Mouse (Mus musculus) heart, embryonic 11.5 days (tissue): ENCODE data around the gene Skint11. TPM values are rescaled to one million over a fixed set of nuclear protein-coding genes. Genes with fewer than 3 reads are reported as not detected.
"Not testable (repeated sequence)": the region's sequence is repeated elsewhere in the genome, so short reads cannot be mapped to it uniquely, and the experiment has no call there.

Experiments used
- ATAC-seq: fragments of 200-750 bp; cut with Nextera tagmentation; replicated peaks from 2 replicates; pipeline ENCODE4 v1.8.0; 2017; ENCODE audit warnings: moderate library complexity; ENCODE audit not compliant: insufficient number of reproducible peaks, low FRiP score, low TSS enrichment
- H3K27ac ChIP-seq: fragments of 300-500 bp; sonication (generic); 2 replicates; pipeline ENCODE4 v1.5.1; 2014; ENCODE audit warnings: mild to moderate bottlenecking, low read depth, low read length
- H3K27me3 ChIP-seq: fragments of 300-500 bp; sonication (generic); 2 replicates; pipeline ENCODE4 v1.6.1; 2014; ENCODE audit warnings: mild to moderate bottlenecking, low read length, mixed read lengths; ENCODE audit not compliant: control insufficient read depth, insufficient read depth
- H3K36me3 ChIP-seq: fragments of 300-500 bp; sonication (generic); 2 replicates; pipeline ENCODE4 v1.6.1; 2014; ENCODE audit warnings: mild to moderate bottlenecking, low read length, moderate library complexity, mixed read lengths; ENCODE audit not compliant: control insufficient read depth, insufficient read depth
- H3K4me1 ChIP-seq: fragments of 300-500 bp; sonication (generic); 2 replicates; pipeline ENCODE4 v1.6.1; 2014; ENCODE audit warnings: low read length; ENCODE audit not compliant: control insufficient read depth, insufficient read depth
- H3K4me2 ChIP-seq: fragments of 300-500 bp; sonication (generic); 2 replicates; pipeline ENCODE4 v1.6.1; 2014; ENCODE audit warnings: mild to moderate bottlenecking, moderate library complexity
- H3K4me3 ChIP-seq: fragments of 300-500 bp; sonication (generic); 2 replicates; pipeline ENCODE4 v1.5.1; 2014; ENCODE audit warnings: low read depth, low read length
- H3K9ac ChIP-seq: fragments of 300-500 bp; sonication (generic); 2 replicates; pipeline ENCODE4 v1.6.1; 2014; ENCODE audit warnings: mild to moderate bottlenecking, low read depth, low read length, moderate library complexity
- H3K9me3 ChIP-seq: fragments of 300-500 bp; sonication (generic); replicated peaks from 2 replicates; pipeline ENCODE4 v1.6.1; 2016; ENCODE audit warnings: low read length; ENCODE audit not compliant: control insufficient read depth
- WGBS: fragments of 180-500 bp; shearing (Covaris S2); extraction: QIAGEN DNeasy Blood & Tissue Kit; methylation state at CpG from one replicate; pipeline ENCODE4 v1.1.7; 2014; ENCODE audit not compliant: insufficient replicate concordance; 5-methylcytosine and 5-hydroxymethylcytosine counted together
- polyA plus RNA-seq: library from polyadenylated mRNA; unstranded; fragments of >200 nt; fragmentation: Nextera tagmentation; extraction: Ambion mirVana; gene quantifications from 2 replicates; pipeline ENCODE4 v1.2.1, GENCODE M21; 2014

Gene Skint11
- polyA plus RNA-seq, result not detected in 2 replicates

DNA sequence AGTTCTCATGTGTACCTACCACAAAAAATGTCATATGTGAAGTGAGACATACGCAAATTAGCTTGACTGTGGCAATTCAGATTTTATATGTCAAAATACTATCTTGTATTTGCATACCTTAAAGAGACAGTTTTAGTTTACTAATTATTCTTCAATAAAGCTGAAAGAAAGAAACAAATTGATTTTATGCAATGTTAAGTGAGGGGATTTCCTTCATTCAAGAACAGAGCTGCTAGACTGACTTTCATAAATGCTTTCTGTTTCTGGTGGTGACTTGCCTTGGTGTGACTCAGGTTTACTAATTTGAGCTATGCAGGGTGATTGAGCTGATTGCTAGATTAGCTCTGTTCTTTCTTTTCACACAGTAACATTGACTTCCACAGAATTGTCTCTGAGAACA lies at the start of gene Skint11:
Gene Skint11, plus strand, starts transcription at position 301 of the 400 bp plus-strand sequence.
- no peak within 1 kb of the TSS for H3K4me2 ChIP-seq
- H3K9me3 ChIP-seq, result no peaks in the 10 kb centered on the region
- no peak within 1 kb of the TSS for H3K4me3 ChIP-seq
- WGBS, result 82% methylated on average over 1 of the region's 1 CpGs
- no peaks in the 10 kb centered on the region for H3K27me3 ChIP-seq
- no peak within 1 kb of the TSS for H3K27ac ChIP-seq
- no peaks in the 10 kb centered on the region for H3K4me1 ChIP-seq
- ATAC-seq, result no peak
- no peaks in the 10 kb centered on the region for H3K36me3 ChIP-seq
- H3K9ac ChIP-seq, result no peak within 1 kb of the TSS

DNA sequence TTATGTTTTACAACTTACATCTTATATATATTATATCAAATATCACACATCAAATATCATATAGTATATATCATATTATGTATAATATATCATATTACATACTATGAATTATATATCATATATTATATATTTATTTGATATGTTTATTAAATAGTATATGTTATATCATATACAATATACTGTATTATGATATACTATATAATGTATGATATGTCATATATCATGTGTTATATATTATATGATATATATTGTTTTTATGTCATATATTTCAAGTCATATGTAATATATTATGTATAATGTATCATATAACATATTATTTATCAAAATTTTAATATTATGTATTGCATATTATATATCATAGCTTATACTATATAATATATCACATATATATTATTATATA lies 2.0 kb upstream of the Skint11 start:
- Histone ChIP-seq H3K9ac (no peak overlapping the region), H3K36me3 (no peaks in the 10 kb centered on the region), H3K27me3 (no peaks in the 10 kb centered on the region), H3K9me3 (no peaks in the 10 kb centered on the region), H3K4me3 (no peak overlapping the region), H3K4me1 (no peaks in the 10 kb centered on the region), H3K4me2 (no peak overlapping the region), H3K27ac (no peak overlapping the region)
- ATAC-seq, result peak; percentile 26; the same call in 1 of the 2 replicates

DNA sequence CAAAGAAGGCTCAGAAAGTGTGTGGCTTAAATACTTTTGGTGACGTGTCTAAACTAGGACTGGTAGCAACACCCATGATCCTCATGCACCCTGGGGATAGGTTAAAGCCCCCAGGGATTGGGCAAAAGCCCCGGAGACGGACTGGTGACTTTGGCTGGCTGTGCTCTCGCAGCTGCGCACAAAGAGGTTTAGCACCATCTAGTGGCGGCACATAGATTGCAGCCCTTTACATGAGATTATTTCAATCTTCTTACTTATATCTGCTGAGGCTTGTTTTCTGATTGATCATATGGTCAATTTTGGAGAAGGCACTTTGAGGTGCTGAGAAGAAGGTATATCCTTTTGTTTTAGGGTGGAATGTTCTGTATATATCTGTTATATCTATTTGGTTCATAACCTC lies 9.7 kb downstream of the Skint11 start:
- not testable (repeated sequence) for H3K36me3 ChIP-seq, H3K27ac ChIP-seq, H3K4me2 ChIP-seq, ATAC-seq, H3K4me1 ChIP-seq, H3K27me3 ChIP-seq, H3K9me3 ChIP-seq, H3K9ac ChIP-seq, H3K4me3 ChIP-seq
- WGBS, result 12% methylated on average over 5 of the region's 6 CpGs

DNA sequence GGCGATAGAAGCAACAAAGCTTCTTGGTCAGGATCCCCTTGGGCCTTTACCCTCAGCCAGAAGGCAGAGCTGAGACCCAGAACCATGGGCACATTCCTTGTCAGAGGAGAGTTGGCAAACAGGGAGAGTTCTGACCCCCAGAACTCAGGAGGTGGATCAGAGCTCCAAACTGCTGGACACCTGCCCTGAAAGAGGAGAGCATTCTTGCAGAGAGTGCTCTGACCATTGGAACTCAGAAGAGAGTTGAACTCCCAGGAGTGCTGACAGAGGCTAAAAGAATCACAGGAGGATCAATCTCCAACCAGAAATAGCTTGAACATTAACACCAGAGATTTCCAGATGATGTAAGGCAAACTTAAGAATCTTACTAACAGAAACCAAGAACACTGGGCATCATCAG lies 93.7 kb downstream of the Skint11 start:
- WGBS, result 52% methylated on average over 1 of the region's 1 CpGs
- H3K4me2 ChIP-seq, H3K4me1 ChIP-seq, ATAC-seq, H3K9me3 ChIP-seq, H3K27me3 ChIP-seq, H3K9ac ChIP-seq, H3K27ac ChIP-seq, H3K36me3 ChIP-seq, H3K4me3 ChIP-seq: not testable (repeated sequence)

Other genes with a start within 250 kb of the Skint11 start
- gene Skint5, start 163.9 kb upstream of the Skint11 start, polyA plus RNA-seq, result not detected in 2 replicates
- gene Trabd2b, start 243.3 kb downstream of the Skint11 start, polyA plus RNA-seq, result 1.5 and 1.7 TPM in 2 replicates